Mouse (Mus musculus): ENCODE results near the gene Gm3238.

GRCm38 (mm10) chr10:77815514-77815913, 44.4 kb upstream of the Gm3238 start:
- TF ChIP-seq CTCF (IDR thresholded peaks at IDR 0.05; ENCODE audit: control insufficient read depth, insufficient read depth, insufficient read length) (no peak), MAX (IDR thresholded peaks at IDR 0.05) (no peak), USF1 (IDR thresholded peaks at IDR 0.05; ENCODE audit: low read depth) (no peak), MYOG (IDR thresholded peaks at IDR 0.05; ENCODE audit: control insufficient read depth, extremely low read depth, insufficient read length) (no peak), FOSL1 (IDR thresholded peaks at IDR 0.05; ENCODE audit: insufficient read depth, low read length, poor library complexity, severe bottlenecking) (no peak), CEBPB (IDR thresholded peaks at IDR 0.05; ENCODE audit: low read depth) (no peak), MYOD1 (IDR thresholded peaks at IDR 0.05; ENCODE audit: control insufficient read depth, insufficient read length, low read depth) (no peak)

Data from C2C12 (cell line).